Mouse (Mus musculus) heart, adult 9 months (tissue): ENCODE data around the gene Ppp1r35.

Experiments
- DNase-seq, 2 experiments: peaks; one replicate each; pipeline ENCODE4 v3.0.0; 2022; ENCODE audit warnings: low spot score in 2 of 2

Gene Ppp1r35

GRCm38 (mm10) chr5:137826421-137826820 is 47.8 kb downstream of the Ppp1r35 start:
- no peak for DNase-seq

DNA sequence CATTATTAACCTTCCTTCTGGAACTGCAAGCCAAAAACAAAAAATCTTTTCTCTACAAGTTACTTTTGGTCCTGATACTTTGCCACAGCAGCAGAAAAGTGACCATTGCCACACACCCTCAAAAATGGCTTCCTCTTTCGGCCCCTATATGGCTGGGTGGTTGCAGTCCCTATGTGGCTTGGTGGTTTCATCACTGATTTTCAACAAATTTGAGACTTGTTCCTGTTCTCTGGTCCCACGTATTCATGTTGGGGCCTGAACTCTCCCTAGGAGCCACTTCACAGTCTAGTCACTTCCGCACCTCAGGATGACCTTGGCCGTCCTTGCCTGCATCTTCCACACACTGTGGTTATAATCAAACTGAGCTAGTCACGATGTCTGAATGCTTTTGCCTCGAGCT is 50.0 kb downstream of the Ppp1r35 start:
- no peak for DNase-seq
